Mouse (Mus musculus) embryonic stem cell, embryonic (primary cell): ENCODE results near the gene Sds.

Source experiments
- CTCF ChIA-PET, 4 experiments: fragments of 300-600 bp in 2 of 4; fragments of 350-600 bp in 2 of 4; sonication (Branson Sonifier 250); formaldehyde crosslinking; loops; one replicate each; lab custom pipeline; 2022; ENCODE audit warnings: inconsistent platforms in 2 of 4; lab: Charles Lee
- POLR2A ChIA-PET, 4 experiments: fragments of 300-600 bp in 2 of 4; fragments of 350-600 bp in 2 of 4; sonication (Branson Sonifier 250); formaldehyde crosslinking; loops; one replicate each; lab custom pipeline; 2022; ENCODE audit warnings: antibody characterized with exemption in 4 of 4, inconsistent platforms in 1 of 4; lab: Charles Lee

Gene Sds

GRCm38 (mm10) chr5:120437539-120437938 is 38.8 kb upstream of the Sds start:
- CTCF ChIA-PET, result interaction anchor here in 3 of 4 experiments (0.5 to 1.1 kb wide), 5 partner anchors 9 to 335 kb away, joined by 3 to 7 read pairs (median 3); no protein-coding TSS in a partner anchor
- POLR2A ChIA-PET, result interaction anchor here in 3 of 4 experiments (0.6 to 2.2 kb wide), 8 partner anchors 10 to 716 kb away, joined by 3 to 5 read pairs (median 4); no protein-coding TSS in a partner anchor

- CTCF ChIA-PET, result no interaction called here
- POLR2A ChIA-PET, result interaction anchor here in 2 of 4 experiments (1.1 to 2.2 kb wide), 4 partner anchors 9 to 13 kb away, joined by 3 to 5 read pairs (median 4); no protein-coding TSS in a partner anchor
Measured at GRCm38 (mm10) chr5:120437986-120438385, 38.3 kb upstream of the Sds start.

- ChIA-PET CTCF (interaction anchor here in 1 of 4 experiments (0.7 kb wide), 1 partner anchor 19 kb away, joined by 5 read pairs; no protein-coding TSS in a partner anchor), POLR2A (interaction anchor here in 2 of 4 experiments (1.1 to 1.3 kb wide), 3 partner anchors 9 to 12 kb away, joined by 3 to 4 read pairs (median 3); no protein-coding TSS in a partner anchor)
Measured at GRCm38 (mm10) chr5:120438469-120438868, 37.9 kb upstream of the Sds start.

- CTCF ChIA-PET, result interaction anchor here in 3 of 4 experiments (0.7 to 1.9 kb wide), 6 partner anchors 19 to 305 kb away, joined by 3 to 20 read pairs (median 6); no protein-coding TSS in a partner anchor
Measured at GRCm38 (mm10) chr5:120438991-120439710, 37.2 kb upstream of the Sds start.

GRCm38 (mm10) chr5:120439887-120440670 is 36.2 kb upstream of the Sds start:
- CTCF ChIA-PET, result interaction anchor here (0.5 to 1.9 kb wide), 39 partner anchors 8 to 337 kb away, joined by 3 to 20 read pairs (median 3); partner anchors contain the start of gene Lhx5 (in 2 of the 4)

More at GRCm38 (mm10) chr5:120438991-120439710, 37.2 kb upstream of the Sds start:
- POLR2A ChIA-PET, result interaction anchor here in 3 of 4 experiments (0.6 to 1.1 kb wide), 3 partner anchors 8 to 14 kb away, joined by 3 to 7 read pairs (median 3); no protein-coding TSS in a partner anchor

GRCm38 (mm10) chr5:120440733-120441132 is 35.6 kb upstream of the Sds start:
- ChIA-PET CTCF (interaction anchor here (0.5 to 1.9 kb wide), 42 partner anchors 8 to 820 kb away, joined by 3 to 20 read pairs (median 4); partner anchors contain the start of gene Lhx5 (in 2 of the 4)), POLR2A (interaction anchor here in 3 of 4 experiments (0.6 to 1.2 kb wide), 6 partner anchors 9 to 156 kb away, joined by 4 to 9 read pairs (median 5); partner anchors contain the start of gene Lhx5 (in 1 of the 3))

More at GRCm38 (mm10) chr5:120439887-120440670, 36.2 kb upstream of the Sds start:
- POLR2A ChIA-PET, result interaction anchor here in 2 of 4 experiments (0.6 to 1.2 kb wide), 4 partner anchors 8 to 15 kb away, joined by 3 to 5 read pairs (median 4); partner anchors contain the start of gene Lhx5 (in 1 of the 2)

GRCm38 (mm10) chr5:120447305-120447704 is 29.0 kb upstream of the Sds start:
- ChIA-PET CTCF (interaction anchor here in 3 of 4 experiments (0.6 to 1.6 kb wide), 7 partner anchors 7 to 303 kb away, joined by 3 to 5 read pairs (median 3); partner anchors contain the start of gene Plbd2 (in 1 of the 3)), POLR2A (interaction anchor here in 2 of 4 experiments (0.6 to 1.1 kb wide), 2 partner anchors 8 to 10 kb away, joined by 4 to 7 read pairs; no protein-coding TSS in a partner anchor)

- POLR2A ChIA-PET, result interaction anchor here in 3 of 4 experiments (0.6 to 1.3 kb wide), 4 partner anchors 14 to 1488 kb away, joined by 3 to 4 read pairs (median 4); no protein-coding TSS in a partner anchor
- CTCF ChIA-PET, result interaction anchor here (0.5 to 1.5 kb wide), 11 partner anchors 8 to 719 kb away, joined by 3 to 11 read pairs (median 3); no protein-coding TSS in a partner anchor
Measured at GRCm38 (mm10) chr5:120454756-120455337, 21.5 kb upstream of the Sds start.

GRCm38 (mm10) chr5:120456253-120456652 is 20.1 kb upstream of the Sds start:
- POLR2A ChIA-PET, result interaction anchor here in 1 of 4 experiments (0.8 to 1.3 kb wide), 2 partner anchors 46 to 174 kb away, joined by 3 read pairs; no protein-coding TSS in a partner anchor
- CTCF ChIA-PET, result interaction anchor here in 2 of 4 experiments (0.9 to 1.7 kb wide), 2 partner anchors 8 to 302 kb away, joined by 3 to 4 read pairs; no protein-coding TSS in a partner anchor

GRCm38 (mm10) chr5:120456841-120457554 is 19.3 kb upstream of the Sds start:
- ChIA-PET CTCF (interaction anchor here (0.5 to 2.8 kb wide), 44 partner anchors 9 to 773 kb away, joined by 3 to 15 read pairs (median 3); no protein-coding TSS in a partner anchor), POLR2A (interaction anchor here in 3 of 4 experiments (0.6 to 1.4 kb wide), 14 partner anchors 11 to 1698 kb away, joined by 3 to 7 read pairs (median 3); no protein-coding TSS in a partner anchor)

- ChIA-PET CTCF (interaction anchor here (0.6 to 2.8 kb wide), 51 partner anchors 8 to 369 kb away, joined by 3 to 17 read pairs (median 4); no protein-coding TSS in a partner anchor), POLR2A (interaction anchor here (0.6 to 1.4 kb wide), 18 partner anchors 10 to 1699 kb away, joined by 3 to 7 read pairs (median 3); no protein-coding TSS in a partner anchor)
Measured at GRCm38 (mm10) chr5:120457628-120458027, 18.7 kb upstream of the Sds start.

- ChIA-PET CTCF (interaction anchor here in 2 of 4 experiments (0.5 to 2.8 kb wide), 9 partner anchors 19 to 1147 kb away, joined by 3 to 17 read pairs (median 3); no protein-coding TSS in a partner anchor), POLR2A (interaction anchor here in 3 of 4 experiments (0.6 to 1.5 kb wide), 8 partner anchors 24 to 357 kb away, joined by 3 to 6 read pairs (median 4); no protein-coding TSS in a partner anchor)
Measured at GRCm38 (mm10) chr5:120459133-120459532, 17.2 kb upstream of the Sds start.

- CTCF ChIA-PET, result interaction anchor here in 1 of 4 experiments (2.0 kb wide), 1 partner anchor 143 kb away, joined by 7 read pairs; no protein-coding TSS in a partner anchor
- POLR2A ChIA-PET, result no interaction called here
Measured at GRCm38 (mm10) chr5:120461902-120462301, 14.4 kb upstream of the Sds start.

- ChIA-PET CTCF (interaction anchor here (0.5 to 2.9 kb wide), 22 partner anchors 9 to 369 kb away, joined by 3 to 21 read pairs (median 3); partner anchors contain the start of genes Lhx5 (in 1 of the 4) and Sds (in 1 of the 4)), POLR2A (interaction anchor here in 2 of 4 experiments (0.6 to 0.9 kb wide), 2 partner anchors 12 to 39 kb away, joined by 3 read pairs; partner anchors contain the start of gene Plbd2 (in 1 of the 2))
Measured at GRCm38 (mm10) chr5:120464321-120464720, 12.0 kb upstream of the Sds start.

GRCm38 (mm10) chr5:120465062-120465461 is 11.3 kb upstream of the Sds start:
- CTCF ChIA-PET, result interaction anchor here (0.5 to 2.9 kb wide), 55 partner anchors 8 to 376 kb away, joined by 3 to 21 read pairs (median 4); partner anchors contain the start of gene Sds (in 4 of the 4)

More at GRCm38 (mm10) chr5:120465062-120465461, 11.3 kb upstream of the Sds start:
- POLR2A ChIA-PET, result interaction anchor here in 2 of 4 experiments (1.0 to 1.5 kb wide), 3 partner anchors 9 to 98 kb away, joined by 3 to 4 read pairs (median 4); no protein-coding TSS in a partner anchor
